Mouse (Mus musculus): ENCODE results near the gene Thsd1. TPM values are rescaled to one million over a fixed set of nuclear protein-coding genes. Genes with fewer than 3 reads are reported as not detected.

Thsd1 gene
- total RNA-seq (2021) = 10 to 100 TPM; 14.4 to 14.6 TPM

GRCm38 (mm10) chr8:22227061-22227877, at the start of gene Thsd1:
Thsd1 (plus strand) TSS chr8:22227313.
- DNase-seq = peak; percentile 79

DNA sequence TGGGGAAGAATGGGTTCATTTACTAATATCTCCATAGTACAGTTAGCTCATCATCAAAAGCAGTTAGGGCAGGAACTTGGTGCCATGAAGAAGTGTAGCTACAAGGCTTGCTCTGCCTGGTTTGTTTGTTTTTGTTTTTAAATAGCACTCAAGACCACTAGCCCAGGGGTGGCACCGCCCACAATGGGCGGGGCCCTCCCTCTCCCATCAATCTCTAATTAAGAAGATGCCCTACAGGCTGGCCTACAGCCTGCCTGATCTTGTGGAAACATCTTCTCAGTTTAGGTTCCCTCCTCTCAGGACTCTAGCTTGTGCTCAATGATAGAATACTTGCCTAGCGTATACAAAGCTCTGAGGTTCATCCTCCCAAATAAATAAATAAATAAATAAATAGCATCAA, 42.2 kb upstream of the Thsd1 start:
- no peak for DNase-seq

DNA sequence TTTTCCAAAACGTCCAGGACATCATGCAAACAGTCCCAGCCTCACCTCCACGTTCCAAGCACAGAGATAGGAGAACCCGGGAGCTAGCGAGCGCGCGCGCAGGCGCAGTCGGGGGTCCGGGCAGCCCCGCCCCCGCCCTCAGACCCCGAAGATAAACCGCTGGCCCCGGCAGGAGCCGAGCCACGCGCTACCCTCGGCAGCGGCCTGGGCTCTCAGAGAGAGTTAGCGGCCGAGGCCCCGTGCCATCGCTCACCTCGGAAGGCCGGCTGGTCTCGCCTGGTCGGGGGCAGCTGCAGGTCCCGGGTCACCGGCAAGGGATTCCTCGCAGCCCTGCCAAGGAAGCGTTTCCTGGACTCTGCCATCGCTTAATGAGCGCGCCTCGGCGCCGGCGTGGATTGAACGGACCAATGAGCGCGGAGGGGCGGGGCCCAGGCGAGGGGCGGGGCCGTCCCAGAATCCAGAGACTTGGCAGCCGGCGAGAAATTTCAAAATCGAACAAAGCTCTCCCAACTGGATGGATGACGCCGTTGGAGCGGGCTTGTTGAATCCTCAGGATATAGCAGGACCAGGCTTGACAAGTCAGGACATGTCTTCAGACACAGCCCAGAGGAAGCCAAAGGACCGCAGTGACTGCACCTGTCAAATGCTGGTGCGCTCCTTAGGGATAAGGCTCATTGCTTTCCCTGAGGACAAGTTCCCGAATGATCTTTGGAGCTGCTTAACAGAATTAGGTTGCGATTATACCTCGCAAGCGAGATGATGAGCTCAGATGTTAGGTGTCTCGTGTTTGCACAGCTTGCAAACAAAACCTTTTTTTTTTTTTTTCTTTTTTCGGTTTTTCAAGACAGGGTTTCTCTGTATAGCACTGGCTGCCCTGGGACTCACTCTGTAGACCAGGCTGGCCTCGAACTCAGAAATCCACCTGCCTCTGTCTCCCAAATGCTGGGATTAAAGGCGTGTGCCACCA, 41.4 kb upstream of the Thsd1 start, which contains the start of gene Ckap2:
Ckap2 (minus strand) TSS at position 389 of the 967 bp plus-strand sequence.
- DNase-seq = peak; percentile 94

DNA sequence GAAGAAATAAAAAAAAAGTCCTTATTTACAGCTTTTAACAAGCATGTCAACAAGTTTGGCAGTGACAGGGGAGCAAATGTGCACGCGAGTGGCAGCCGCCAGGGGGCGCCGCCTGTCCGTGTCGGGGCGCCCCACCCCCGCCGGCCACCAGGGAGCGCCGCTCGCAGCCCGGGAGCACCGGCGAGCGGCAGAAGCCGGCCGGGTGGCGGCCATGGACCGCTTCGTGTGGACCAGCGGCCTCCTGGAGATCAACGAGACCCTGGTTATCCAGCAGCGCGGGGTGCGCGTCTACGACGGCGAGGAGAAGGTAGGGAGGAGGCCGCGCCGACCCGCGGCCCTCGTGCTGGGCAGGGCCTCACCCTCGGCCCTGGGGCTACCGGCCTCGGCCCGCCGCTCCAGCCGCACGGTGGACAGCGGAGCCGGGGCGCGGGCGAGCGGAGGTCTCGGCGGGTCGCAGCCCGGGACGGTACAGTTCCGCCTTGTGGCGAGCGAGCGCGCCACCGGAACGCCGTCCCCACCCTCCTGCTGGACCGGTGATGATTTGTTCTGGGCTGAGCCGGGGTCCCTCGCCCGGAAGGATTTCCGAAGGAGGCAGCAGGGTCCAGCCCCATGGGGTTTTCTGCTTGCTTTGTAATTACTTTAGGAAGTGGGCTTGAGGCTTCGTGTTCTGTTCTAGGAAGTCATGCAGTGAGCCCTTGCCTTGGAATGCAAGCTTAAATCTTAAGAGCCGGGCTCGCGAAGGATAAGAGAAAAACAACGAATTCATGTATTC, 34.3 kb upstream of the Thsd1 start, which contains the start of gene Vps36:
Vps36 (plus strand) TSS at position 150 of the 772 bp plus-strand sequence.
- DNase-seq = peak; percentile 93

GRCm38 (mm10) chr8:22193432-22194010, 33.6 kb upstream of the Thsd1 start:
- no peak for DNase-seq

DNA sequence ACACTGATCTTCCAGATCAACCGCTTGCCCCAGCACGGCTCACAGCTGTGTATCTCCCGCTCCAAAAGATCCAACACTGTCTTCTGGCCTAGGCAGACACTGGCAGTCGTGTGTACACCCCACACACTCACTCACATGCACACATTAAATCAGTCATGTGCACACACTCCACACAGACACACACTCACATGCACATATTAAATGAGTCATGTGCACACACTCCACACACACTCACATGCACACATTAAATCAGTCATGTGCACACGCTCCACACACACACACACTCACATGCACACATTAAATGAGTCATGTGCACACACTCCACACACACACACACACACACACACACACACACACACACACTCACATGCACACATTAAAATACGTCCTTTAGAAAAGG, 29.2 kb upstream of the Thsd1 start:
- DNase-seq = no peak

DNA sequence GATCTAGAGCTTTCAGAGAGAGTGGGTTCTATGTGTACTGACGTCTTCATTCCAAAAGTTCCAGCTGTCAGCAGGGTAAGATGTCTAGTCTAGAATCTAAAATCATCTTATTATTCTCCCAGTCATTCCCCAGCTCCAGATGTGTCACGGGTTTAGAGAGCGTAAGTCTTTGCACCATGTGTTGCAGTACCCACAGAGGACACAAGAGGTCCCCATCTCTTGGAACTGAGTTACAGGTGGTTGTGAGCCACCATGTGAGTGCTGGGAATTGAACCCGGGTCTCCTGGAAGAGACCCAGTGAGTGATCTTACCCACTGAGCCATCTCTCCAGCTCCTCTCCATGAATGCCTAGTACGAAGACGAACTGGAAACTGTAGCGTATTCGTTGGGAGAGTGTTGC, 27.6 kb upstream of the Thsd1 start:
- no peak for DNase-seq

- DNase-seq = no peak
Observed at GRCm38 (mm10) chr8:22207535-22207934, 19.6 kb upstream of the Thsd1 start.

GRCm38 (mm10) chr8:22209012-22209411, 18.1 kb upstream of the Thsd1 start:
- DNase-seq = peak; percentile 27

- peak; percentile 15 for DNase-seq
Observed at GRCm38 (mm10) chr8:22214826-22215225, 12.3 kb upstream of the Thsd1 start.

- DNase-seq = no peak
Observed at GRCm38 (mm10) chr8:22226361-22226760, 752 bp upstream of the Thsd1 start.

GRCm38 (mm10) chr8:22228621-22229020, 1.5 kb downstream of the Thsd1 start:
- peak; percentile 14 for DNase-seq

DNA sequence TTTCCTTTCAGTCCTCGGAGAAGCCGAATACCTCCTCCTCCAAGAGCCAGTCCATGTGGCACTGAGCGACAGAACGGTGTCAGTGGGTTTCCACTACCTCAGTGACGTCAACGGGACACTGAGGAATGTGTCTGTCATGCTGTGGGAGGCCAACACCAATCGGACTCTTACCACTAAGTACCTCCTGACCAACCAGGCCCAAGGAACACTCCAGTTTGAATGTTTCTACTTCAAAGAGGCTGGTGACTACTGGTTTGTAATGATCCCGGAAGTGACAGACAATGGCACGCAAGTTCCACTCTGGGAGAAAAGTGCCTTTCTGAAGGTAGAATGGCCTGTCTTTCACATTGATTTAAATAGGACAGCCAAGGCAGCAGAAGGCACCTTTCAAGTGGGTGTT, 15.9 kb downstream of the Thsd1 start:
- DNase-seq = no peak

GRCm38 (mm10) chr8:22245663-22246062, 18.6 kb downstream of the Thsd1 start:
- DNase-seq = no peak

GRCm38 (mm10) chr8:22247956-22248355, 20.8 kb downstream of the Thsd1 start:
- no peak for DNase-seq

DNA sequence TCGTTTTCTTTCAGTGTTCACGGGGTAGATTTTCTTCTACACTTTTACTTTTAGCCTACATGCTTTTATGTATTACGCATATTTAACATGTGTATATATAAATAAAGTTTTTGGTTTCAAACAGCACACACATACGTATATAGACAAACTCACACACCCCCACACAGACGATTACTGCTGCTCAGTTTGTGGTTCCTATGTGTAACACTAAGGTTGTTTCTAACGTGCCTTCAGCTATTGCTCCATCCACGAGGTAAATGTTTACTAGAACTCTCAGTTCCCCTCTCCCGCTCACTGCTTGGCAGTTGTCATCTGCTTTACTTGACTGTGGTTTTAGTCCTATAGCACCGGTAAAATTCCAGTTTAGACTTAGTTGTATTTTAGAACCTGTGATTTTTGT, 22.0 kb downstream of the Thsd1 start:
- no peak for DNase-seq

GRCm38 (mm10) chr8:22258946-22259450, 31.9 kb downstream of the Thsd1 start:
- peak; percentile 25 for DNase-seq

DNA sequence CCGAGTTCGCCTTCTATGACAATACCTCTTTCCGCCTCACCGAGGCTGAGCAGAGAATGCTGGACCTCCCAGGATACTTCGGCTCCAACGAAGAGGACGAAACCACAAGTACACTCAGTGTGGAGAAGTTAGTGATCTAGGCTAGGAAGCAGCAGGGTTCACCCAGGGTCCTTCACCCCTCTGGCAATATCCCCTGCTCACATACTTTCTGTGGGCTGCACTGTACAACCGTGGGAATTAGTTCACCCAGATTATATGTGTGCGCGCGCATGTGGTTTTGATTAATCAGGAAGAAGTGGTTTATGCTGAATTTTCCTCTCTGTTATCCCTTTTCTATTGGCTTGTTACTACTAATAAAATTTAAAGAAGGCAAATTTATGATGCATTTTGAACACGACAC, 32.4 kb downstream of the Thsd1 start:
- no peak for DNase-seq

DNA sequence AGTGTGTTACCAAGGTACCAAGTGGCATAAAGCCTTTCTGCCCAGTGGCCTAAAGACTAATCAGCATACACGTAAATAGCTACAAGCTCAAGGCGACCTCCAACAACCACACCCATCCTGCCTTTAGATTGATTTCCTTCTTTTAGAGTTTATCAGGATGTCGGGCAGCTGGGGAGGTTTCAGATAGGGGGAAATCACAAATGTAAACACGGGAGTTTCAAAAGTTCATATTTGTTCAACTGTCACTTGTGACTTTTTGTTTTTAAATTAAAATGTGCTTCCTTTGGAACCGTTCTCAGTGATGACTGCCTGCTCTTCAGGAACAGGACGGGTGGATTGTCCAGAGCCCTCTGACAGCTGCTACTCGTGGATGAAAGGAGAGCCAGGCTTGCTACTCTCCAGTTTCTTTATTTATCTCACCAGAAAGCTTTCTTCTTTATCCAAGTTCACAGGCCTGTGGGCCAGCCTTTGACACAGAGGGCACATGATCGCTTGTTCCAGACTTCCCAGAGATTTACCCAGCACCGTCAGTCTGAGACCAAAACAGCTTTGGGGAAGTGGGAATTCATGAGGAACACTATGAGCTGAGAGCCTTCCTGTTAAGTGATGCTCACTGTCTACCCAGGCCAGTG, 33.1 kb downstream of the Thsd1 start:
- peak; percentile 7 for DNase-seq

DNA sequence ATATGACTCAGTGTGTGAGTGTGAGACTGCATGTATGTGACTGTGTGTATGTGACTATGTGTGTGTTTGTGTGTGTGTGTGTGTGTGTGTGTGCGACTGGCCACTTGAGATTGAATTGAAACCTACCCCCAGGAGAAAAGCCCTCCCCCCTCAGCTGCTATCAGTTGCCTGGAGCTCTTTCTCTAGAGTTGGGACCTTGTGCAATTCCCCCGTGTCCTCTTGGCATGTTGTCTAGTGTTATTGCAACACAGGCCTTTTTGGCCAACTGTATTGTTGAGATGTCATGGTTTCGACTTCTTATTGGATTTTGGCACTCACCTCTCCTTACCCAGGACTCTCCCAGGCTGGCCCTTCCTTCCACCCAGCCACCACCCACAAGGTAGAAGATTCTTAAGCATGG, 35.2 kb downstream of the Thsd1 start:
- DNase-seq = peak; percentile 14

DNA sequence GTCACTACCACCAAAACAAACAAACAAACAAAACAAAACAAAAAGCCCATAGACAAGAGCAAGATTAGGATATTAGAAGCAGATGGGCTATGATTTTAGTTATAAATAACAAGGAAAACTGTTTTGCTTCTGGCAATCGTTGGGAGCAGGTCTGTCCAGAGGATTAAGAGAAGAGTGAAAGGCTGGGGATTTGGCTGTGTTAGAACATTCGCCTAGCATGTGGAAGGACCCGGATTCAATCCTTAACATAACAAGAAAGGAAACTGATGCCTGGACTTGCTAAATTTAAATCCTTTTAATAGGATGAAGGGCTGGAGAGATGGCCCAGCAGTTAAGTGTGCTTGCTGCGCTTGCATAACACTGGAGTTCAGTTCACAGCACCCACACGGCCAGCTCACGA, 37.2 kb downstream of the Thsd1 start:
- DNase-seq = no peak
